Mouse (Mus musculus) CH12.LX (cell line): Measurements from ENCODE around the gene Tgfbr1.

Experiments
- CTCF ChIP-seq, 2 experiments: IDR thresholded peaks in 1 of 2; conservative IDR thresholded peaks in 1 of 2; 2 replicates each; pipeline ENCODE4 v1.5.1; 2011 to 2012; ENCODE audit warnings: low read depth in 2 of 2, low read length in 2 of 2, improper control_type of control experiment in 1 of 2, inconsistent platforms in 1 of 2, mild to moderate bottlenecking in 1 of 2, moderate library complexity in 1 of 2
- E2F4 ChIP-seq: IDR thresholded peaks from 2 replicates; pipeline ENCODE4 v1.6.1; 2011; ENCODE audit warnings: low read depth, low read length, improper control_type of control experiment; ENCODE audit not compliant: insufficient replicate concordance
- HCFC1 ChIP-seq: IDR thresholded peaks from 2 replicates; pipeline ENCODE4 v1.6.1; 2012; ENCODE audit warnings: low read depth, mild to moderate bottlenecking, inconsistent platforms, low read length, improper control_type of control experiment
- JUN ChIP-seq: IDR thresholded peaks from 2 replicates; pipeline ENCODE4 v1.6.1; 2011; ENCODE audit warnings: low read depth, mild to moderate bottlenecking, low read length, improper control_type of control experiment, moderate library complexity; ENCODE audit not compliant: insufficient read depth
- JUND ChIP-seq: conservative IDR thresholded peaks from 2 replicates; pipeline ENCODE4 v1.6.1; 2011; ENCODE audit warnings: low read depth, low read length, improper control_type of control experiment
- MAFK ChIP-seq: IDR thresholded peaks from 2 replicates; pipeline ENCODE4 v1.6.1; 2011; ENCODE audit warnings: low read length, improper control_type of control experiment; ENCODE audit not compliant: insufficient replicate concordance
- MAZ ChIP-seq: IDR thresholded peaks from 2 replicates; pipeline ENCODE4 v1.6.1; 2012; ENCODE audit warnings: low read depth, mild to moderate bottlenecking, inconsistent platforms, low read length, improper control_type of control experiment, moderate library complexity
- MXI1 ChIP-seq: IDR thresholded peaks from 2 replicates; pipeline ENCODE4 v1.6.1; 2011; ENCODE audit warnings: mild to moderate bottlenecking, low read depth, low read length, improper control_type of control experiment
- POLR2A ChIP-seq: IDR thresholded peaks from 2 replicates; pipeline ENCODE4 v1.6.1; 2011; ENCODE audit warnings: low read depth, mild to moderate bottlenecking, improper control_type of control experiment, low read length
- RCOR1 ChIP-seq: conservative IDR thresholded peaks from 2 replicates; pipeline ENCODE4 v1.6.1; 2012; ENCODE audit warnings: low read depth, mild to moderate bottlenecking, inconsistent platforms, low read length, improper control_type of control experiment
- UBTF ChIP-seq: IDR thresholded peaks from 2 replicates; pipeline ENCODE4 v1.6.1; 2012; ENCODE audit warnings: low read depth, mild to moderate bottlenecking, inconsistent platforms, low read length, improper control_type of control experiment, moderate library complexity
- ZNF384 ChIP-seq: IDR thresholded peaks from 2 replicates; pipeline ENCODE4 v1.6.1; 2012; ENCODE audit warnings: low read depth, low read length, improper control_type of control experiment, inconsistent platforms

DNA sequence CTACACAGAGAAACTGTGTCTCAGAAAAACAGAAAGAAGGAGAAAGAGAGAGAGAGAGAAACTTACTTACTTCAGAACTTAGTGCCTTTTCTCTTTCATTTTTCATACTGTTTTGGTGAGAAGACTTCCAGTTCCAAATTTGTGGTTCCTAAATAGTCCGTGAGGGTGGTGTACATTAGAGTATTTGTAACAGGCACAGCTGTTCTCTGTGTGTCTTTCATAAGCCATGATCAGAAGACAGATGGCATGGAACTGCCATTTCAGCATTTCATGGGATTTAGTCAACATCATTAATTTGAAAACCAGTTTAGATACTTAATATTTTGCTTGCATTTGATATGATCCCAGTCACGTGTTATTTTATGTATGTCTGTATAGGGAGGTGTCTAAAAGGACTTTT is 51.5 kb downstream of the Tgfbr1 start:
- TF ChIP-seq RCOR1 (no peak), HCFC1 (no peak), UBTF (no peak), CTCF (conservative IDR thresholded peaks at IDR 0.05 in 1 of 2, IDR thresholded peaks at IDR 0.05 in 1 of 2; ENCODE audit: low read depth in 2 of 2, low read length in 2 of 2) (no peak), ZNF384 (no peak), MXI1 (no peak), E2F4 (no peak), JUND (no peak), JUN (no peak), POLR2A (no peak), MAFK (no peak), MAZ (no peak)
